Mouse (Mus musculus) central nervous system, embryonic 18 days (tissue): ENCODE results near the gene Cops3. TPM values are rescaled to one million over a fixed set of nuclear protein-coding genes. Genes with fewer than 3 reads are reported as not detected.

Experiments used
- polyA plus RNA-seq: library from polyadenylated mRNA; depleted of rRNA; stranded (reverse); fragments of >200 nt; gene quantifications from 2 replicates; pipeline ENCODE4 v1.2.3, GENCODE M21; 2012; rRNA removed

Gene Cops3
- polyA plus RNA-seq = 56.4 and 59.0 TPM in 2 replicates

DNA sequence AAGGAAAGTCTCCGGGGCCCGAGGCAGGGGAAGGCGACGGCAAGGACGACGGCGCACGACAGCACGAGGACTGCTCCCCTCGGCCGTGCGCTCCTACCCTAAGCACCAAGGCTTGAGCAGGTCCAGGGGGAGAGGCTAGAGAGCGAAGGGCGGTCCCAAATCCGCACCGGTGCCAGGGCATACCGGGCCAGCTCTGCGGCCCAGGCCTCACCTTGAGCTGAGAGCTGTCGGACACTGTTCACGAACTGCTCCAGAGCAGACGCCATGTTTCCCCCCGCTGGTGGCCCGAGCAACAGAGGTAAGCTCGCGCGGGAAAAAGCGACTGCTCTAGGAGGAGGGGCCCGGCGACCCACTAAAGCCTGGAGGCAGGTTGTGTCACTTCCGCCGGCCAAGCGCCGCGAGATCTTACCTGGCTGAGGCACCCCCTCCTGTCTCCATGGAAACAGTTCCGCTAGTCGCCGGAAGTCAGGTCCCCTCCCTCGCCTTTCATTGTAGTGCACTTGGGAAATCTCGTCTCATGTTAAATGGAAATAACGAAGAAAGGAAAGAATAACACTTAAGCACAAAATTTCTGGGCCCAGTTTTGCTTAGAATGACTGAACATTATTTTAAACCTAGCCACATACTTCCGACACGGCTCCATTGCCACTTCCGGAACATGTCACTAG lies at the start of gene Cops3:
TSS of gene Cops3 (minus strand) at position 380 of the 668 bp plus-strand sequence.

DNA sequence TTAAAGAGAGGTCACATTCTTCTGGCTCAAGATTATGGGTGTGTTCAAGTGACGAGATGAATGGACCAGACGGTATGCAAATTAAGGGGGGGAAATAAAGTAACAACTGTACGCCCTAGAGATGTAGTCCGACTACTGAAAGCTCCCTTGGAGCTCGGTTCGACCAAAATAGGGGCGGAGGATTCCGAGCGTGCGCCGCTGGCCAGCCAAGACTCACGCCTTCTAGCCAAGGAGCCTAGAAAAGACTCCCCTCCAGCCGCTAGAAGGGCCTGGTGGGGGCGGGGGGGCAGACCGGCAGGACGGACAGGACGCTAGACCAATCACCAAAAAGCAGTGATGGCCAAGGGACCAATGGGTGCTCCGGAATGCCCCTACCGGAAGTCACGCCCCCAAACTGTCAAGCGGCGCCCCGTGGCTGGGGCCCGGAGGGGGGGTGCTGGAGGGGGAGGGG lies 605 bp downstream of the Cops3 start, which contains the start of gene Nt5m:
TSS of gene Nt5m (plus strand) at position 440 of the 451 bp plus-strand sequence.

DNA sequence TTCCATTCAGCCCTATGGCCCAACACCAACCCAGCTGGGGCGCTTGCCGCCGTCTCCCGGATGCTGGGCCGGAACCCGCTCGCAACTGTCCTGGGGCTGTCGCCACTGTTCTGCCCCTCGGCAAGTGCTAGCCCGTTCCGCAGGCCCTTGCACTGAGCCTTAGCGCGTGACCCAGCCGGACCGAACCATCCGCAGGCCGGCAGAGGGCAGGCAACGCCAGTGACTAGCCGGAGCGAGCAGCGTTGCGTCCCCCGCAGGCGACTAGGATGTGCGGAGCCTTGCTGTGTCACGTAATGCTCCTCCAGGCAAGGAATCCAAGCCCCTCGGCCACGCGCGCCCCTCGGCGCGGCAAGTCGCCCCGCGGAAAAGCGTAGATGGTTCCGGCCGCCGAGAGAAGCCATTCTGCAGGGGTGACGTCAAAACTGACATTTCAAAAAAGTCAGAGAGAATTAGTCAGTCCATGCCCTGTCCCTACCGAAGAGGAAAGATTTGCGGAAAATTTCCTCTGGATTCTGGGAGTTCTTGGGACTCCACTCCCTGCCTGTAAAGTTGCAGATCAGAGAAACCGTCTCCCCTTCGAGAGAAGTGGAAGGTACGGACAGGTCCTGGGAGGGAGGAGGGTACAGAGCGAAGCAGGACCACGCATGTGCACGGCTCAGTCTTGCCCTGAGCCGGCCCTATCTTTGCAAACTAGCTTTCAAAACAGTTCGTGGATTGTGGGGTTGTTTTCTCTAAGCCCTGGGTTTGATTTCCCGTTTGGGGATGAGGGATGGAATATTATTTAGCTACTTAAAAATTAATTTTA lies 29.8 kb downstream of the Cops3 start, which contains the start of gene Flcn:
TSS of gene Flcn (minus strand) at position 347 of the 805 bp plus-strand sequence.

DNA sequence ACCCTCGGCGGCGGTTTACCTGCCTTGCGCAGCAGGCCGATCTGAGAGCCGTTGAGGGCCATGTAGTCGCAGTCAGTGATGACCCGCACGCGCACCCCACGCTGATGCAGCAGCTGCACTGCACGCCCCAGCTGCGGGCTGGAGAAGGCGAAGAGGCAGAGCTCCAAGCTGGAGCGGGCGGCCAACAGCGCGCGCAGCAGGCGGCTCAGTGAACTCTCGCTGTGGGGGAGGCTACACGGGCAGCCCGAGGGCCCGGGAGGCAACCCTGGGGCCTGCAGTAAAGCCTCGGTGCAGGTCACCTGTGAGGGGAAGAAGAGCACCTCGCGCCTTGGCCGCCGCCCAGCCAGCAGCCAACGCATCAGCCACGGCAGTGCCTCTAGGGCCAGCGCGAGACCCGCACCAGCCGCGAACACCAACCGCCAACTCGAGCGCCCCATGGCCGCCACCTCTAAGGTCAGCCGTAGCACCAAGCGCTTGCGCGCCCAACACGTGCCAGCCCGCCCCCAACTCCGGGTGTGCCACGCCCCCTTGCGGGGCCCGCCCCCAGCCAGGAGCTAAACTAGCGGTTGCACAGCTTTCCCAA lies 52.3 kb downstream of the Cops3 start, which contains the start of gene Pld6:
TSS of gene Pld6 (minus strand) at position 447 of the 583 bp plus-strand sequence.

Other genes starting within 250 kb of the Cops3 start
- not detected in 2 replicates for gene Olfr223, start 246.5 kb downstream of the Cops3 start, polyA plus RNA-seq
- gene Mprip, start 178.5 kb downstream of the Cops3 start, polyA plus RNA-seq = 110 and 117 TPM in 2 replicates
- gene Pld6, start 52.2 kb downstream of the Cops3 start, polyA plus RNA-seq = 15.2 and 17.2 TPM in 2 replicates
- 49.5 and 54.0 TPM in 2 replicates for gene Flcn, start 29.8 kb downstream of the Cops3 start, polyA plus RNA-seq
- gene Nt5m, start 391 bp downstream of the Cops3 start, polyA plus RNA-seq = 59.8 and 61.8 TPM in 2 replicates
- gene Med9, start 108.4 kb upstream of the Cops3 start, polyA plus RNA-seq = 21.7 and 22.0 TPM in 2 replicates
- 1.2 and 1.3 TPM in 2 replicates for gene Rasd1, start 125.1 kb upstream of the Cops3 start, polyA plus RNA-seq
- 8.8 and 8.9 TPM in 2 replicates for gene Pemt, start 206.7 kb upstream of the Cops3 start, polyA plus RNA-seq